Mouse (Mus musculus) MEL (cell line): ENCODE measurements around the gene Grik1. TPM values are rescaled to one million over a fixed set of nuclear protein-coding genes. Genes with fewer than 3 reads are reported as not detected.

Source experiments
- DNase-seq: peaks from one replicate; pipeline ENCODE4 v3.0.0; 2011; ENCODE audit warnings: low read depth, low spot score
- H3K27ac ChIP-seq: 2 replicates; pipeline ENCODE4 v1.5.1; 2012; ENCODE audit warnings: low read depth, mild to moderate bottlenecking, control low read depth, low read length, moderate library complexity; ENCODE audit not compliant: control insufficient read depth
- H3K27me3 ChIP-seq, 2 experiments: fragments of 150-350 bp in 1 of 2; sonication (generic) in 1 of 2; 2 replicates each; pipeline ENCODE4 v1.6.1; 2012; ENCODE audit warnings: low read length in 2 of 2, mild to moderate bottlenecking in 2 of 2, improper control_type of control experiment in 1 of 2, moderate library complexity in 1 of 2; ENCODE audit not compliant: insufficient read depth in 2 of 2, control insufficient read depth in 1 of 2
- H3K36me3 ChIP-seq, 2 experiments: 2 replicates each; pipeline ENCODE4 v1.6.1; 2012 to 2014; ENCODE audit warnings: low read length in 2 of 2, improper control_type of control experiment in 1 of 2, inconsistent platforms in 1 of 2, mild to moderate bottlenecking in 1 of 2; ENCODE audit not compliant: insufficient read depth in 2 of 2, control insufficient read depth in 1 of 2
- H3K4me1 ChIP-seq, 2 experiments: fragments of 150-350 bp in 1 of 2; sonication (generic) in 1 of 2; 2 replicates each; pipeline ENCODE4 v1.6.1; 2012; ENCODE audit warnings: low read length in 2 of 2, improper control_type of control experiment in 1 of 2, mild to moderate bottlenecking in 1 of 2; ENCODE audit not compliant: insufficient read depth in 2 of 2, control insufficient read depth in 1 of 2
- H3K4me3 ChIP-seq, 2 experiments: fragments of 150-350 bp in 1 of 2; sonication (generic) in 1 of 2; 2 replicates each; pipeline ENCODE4 v1.5.1; 2012; ENCODE audit warnings: low read depth in 2 of 2, low read length in 2 of 2, mild to moderate bottlenecking in 2 of 2, moderate library complexity in 2 of 2, control low read depth in 1 of 2, improper control_type of control experiment in 1 of 2; ENCODE audit not compliant: control insufficient read depth in 1 of 2, insufficient read depth in 1 of 2
- H3K79me2 ChIP-seq: 2 replicates; pipeline ENCODE4 v1.6.1; 2012; ENCODE audit warnings: mild to moderate bottlenecking, low read length, moderate library complexity; ENCODE audit not compliant: control insufficient read depth, poor library complexity, insufficient read depth
- H3K9ac ChIP-seq: 2 replicates; pipeline ENCODE4 v1.6.1; 2012; ENCODE audit warnings: low read depth, mild to moderate bottlenecking, control low read depth, low read length, moderate library complexity; ENCODE audit not compliant: control insufficient read depth, poor library complexity, severe bottlenecking
- H3K9me3 ChIP-seq: fragments of 150-350 bp; sonication (generic); replicated peaks from 2 replicates; pipeline ENCODE4 v1.6.1; 2012; ENCODE audit warnings: mild to moderate bottlenecking, low read length, improper control_type of control experiment, moderate library complexity; ENCODE audit not compliant: insufficient read depth
- CHD1 ChIP-seq: IDR thresholded peaks from 2 replicates; pipeline ENCODE4 v1.6.1; 2012; ENCODE audit warnings: low read depth, mild to moderate bottlenecking, inconsistent platforms, low read length, improper control_type of control experiment
- CHD2 ChIP-seq: IDR thresholded peaks from 2 replicates; pipeline ENCODE4 v1.6.1; 2011; ENCODE audit warnings: low read length, improper control_type of control experiment
- ELF1 ChIP-seq: IDR thresholded peaks from 2 replicates; pipeline ENCODE4 v1.6.1; 2014; ENCODE audit warnings: low read depth, mild to moderate bottlenecking, inconsistent platforms, low read length, improper control_type of control experiment, moderate library complexity
- ETS1 ChIP-seq: IDR thresholded peaks from 2 replicates; pipeline ENCODE4 v1.6.1; 2012; ENCODE audit warnings: low read depth, mild to moderate bottlenecking, inconsistent platforms, low read length, improper control_type of control experiment, moderate library complexity
- GABPA ChIP-seq: IDR thresholded peaks from 2 replicates; pipeline ENCODE4 v1.6.1; 2012; ENCODE audit warnings: low read depth, mild to moderate bottlenecking, inconsistent platforms, low read length, improper control_type of control experiment, moderate library complexity
- GATA1 ChIP-seq: IDR thresholded peaks from 2 replicates; pipeline ENCODE4 v1.6.1; 2011; ENCODE audit warnings: low read depth, low read length, improper control_type of control experiment
- HCFC1 ChIP-seq: IDR thresholded peaks from 2 replicates; pipeline ENCODE4 v1.6.1; 2012; ENCODE audit warnings: low read depth, mild to moderate bottlenecking, inconsistent platforms, low read length, improper control_type of control experiment, moderate library complexity
- KAT2A ChIP-seq: conservative IDR thresholded peaks from 2 replicates; pipeline ENCODE4 v1.6.1; 2012; ENCODE audit warnings: low read depth, low read length, improper control_type of control experiment, inconsistent platforms
- MAFK ChIP-seq: IDR thresholded peaks from 2 replicates; pipeline ENCODE4 v1.6.1; 2011; ENCODE audit warnings: low read depth, mild to moderate bottlenecking, low read length, improper control_type of control experiment, borderline replicate concordance
- MAZ ChIP-seq: IDR thresholded peaks from 2 replicates; pipeline ENCODE4 v1.6.1; 2012; ENCODE audit warnings: low read depth, mild to moderate bottlenecking, inconsistent platforms, low read length, improper control_type of control experiment
- MEF2A ChIP-seq: IDR thresholded peaks from 2 replicates; pipeline ENCODE4 v1.6.1; 2014; ENCODE audit warnings: low read depth, mild to moderate bottlenecking, inconsistent platforms, low read length, improper control_type of control experiment; ENCODE audit not compliant: poor library complexity, insufficient replicate concordance, severe bottlenecking; ENCODE audit errors: extremely low read depth
- MXI1 ChIP-seq: IDR thresholded peaks from 2 replicates; pipeline ENCODE4 v1.6.1; 2011; ENCODE audit warnings: mild to moderate bottlenecking, low read depth, low read length, improper control_type of control experiment
- POLR2A ChIP-seq, 2 experiments: IDR thresholded peaks; 2 replicates each; pipeline ENCODE4 v1.6.1; 2011 to 2012; ENCODE audit warnings: low read length in 2 of 2, mild to moderate bottlenecking in 2 of 2, control low read depth in 1 of 2, improper control_type of control experiment in 1 of 2, low read depth in 1 of 2, moderate library complexity in 1 of 2; ENCODE audit not compliant: control insufficient read depth in 1 of 2, insufficient read depth in 1 of 2, poor library complexity in 1 of 2
- RAD21 ChIP-seq: IDR thresholded peaks from 2 replicates; pipeline ENCODE4 v1.6.1; 2011; ENCODE audit warnings: mild to moderate bottlenecking, low read depth, low read length, improper control_type of control experiment
- RCOR1 ChIP-seq: IDR thresholded peaks from 2 replicates; pipeline ENCODE4 v1.6.1; 2012; ENCODE audit warnings: low read depth, mild to moderate bottlenecking, inconsistent platforms, low read length, improper control_type of control experiment
- SMC3 ChIP-seq: IDR thresholded peaks from 2 replicates; pipeline ENCODE4 v1.6.1; 2011; ENCODE audit warnings: low read depth, low read length, improper control_type of control experiment
- TBP ChIP-seq: IDR thresholded peaks from 2 replicates; pipeline ENCODE4 v1.8.0; 2011; ENCODE audit warnings: low read depth, low read length, improper control_type of control experiment
- UBTF ChIP-seq: IDR thresholded peaks from 2 replicates; pipeline ENCODE4 v1.6.1; 2012; ENCODE audit warnings: low read depth, mild to moderate bottlenecking, inconsistent platforms, low read length, improper control_type of control experiment, moderate library complexity, borderline replicate concordance; ENCODE audit not compliant: insufficient read depth
- ZKSCAN1 ChIP-seq: IDR thresholded peaks from 2 replicates; pipeline ENCODE4 v1.6.1; 2012; ENCODE audit warnings: low read depth, mild to moderate bottlenecking, inconsistent platforms, low read length, improper control_type of control experiment, moderate library complexity
- ZMIZ1 ChIP-seq: IDR thresholded peaks from 2 replicates; pipeline ENCODE4 v1.6.1; 2012; ENCODE audit warnings: low read depth, mild to moderate bottlenecking, inconsistent platforms, low read length, improper control_type of control experiment, moderate library complexity
- polyA plus RNA-seq, 2 experiments: library from polyadenylated mRNA; stranded (reverse) in 1 of 2; unstranded in 1 of 2; fragments of >175 nt in 1 of 2; fragments of >200 nt in 1 of 2; gene quantifications; 2 replicates each; pipeline versions ENCODE4 v1.2.1 to v1.2.4; 2012; ENCODE audit warnings: low replicate concordance in 2 of 2, low read depth in 1 of 2; ENCODE audit not compliant: insufficient read length in 2 of 2, insufficient read depth in 1 of 2, missing spikeins in 1 of 2
- total RNA-seq: library from RNA; depleted of rRNA; stranded (reverse); fragments of 300-350 nt; gene quantifications from 2 replicates; pipeline ENCODE4 v1.2.3, GENCODE M21; 2012

Grik1 gene
- total and polyA plus RNA-seq, 3 experiments = not detected

DNA sequence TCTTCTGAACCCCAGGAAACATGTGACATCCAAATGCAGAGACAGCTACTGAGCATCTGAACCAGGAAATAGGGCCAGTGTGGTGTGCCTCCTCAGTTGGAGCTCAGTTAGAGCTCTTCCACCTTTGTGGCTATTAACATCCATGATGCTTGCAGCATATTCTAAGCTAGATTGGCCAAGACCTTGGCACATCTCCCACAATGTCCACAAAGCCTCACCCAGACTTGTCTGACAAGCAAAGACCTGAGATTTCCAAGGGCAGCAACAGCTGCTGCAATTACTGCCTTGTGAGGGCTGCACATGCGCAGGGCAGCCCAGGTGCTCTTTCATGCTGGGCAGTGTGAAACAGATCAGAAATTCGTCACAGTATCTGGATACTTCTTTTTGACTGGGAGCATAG is 37.4 kb downstream of the Grik1 start:
- TF ChIP-seq MAZ (no peak), POLR2A (IDR thresholded peaks at IDR 0.05; ENCODE audit: control insufficient read depth in 1 of 2, insufficient read depth in 1 of 2, low read depth in 1 of 2, low read length in 2 of 2, poor library complexity in 1 of 2) (no peak), ELF1 (no peak), GABPA (no peak), UBTF (no peak), SMC3 (no peak)
- H3K27ac ChIP-seq = no peak overlapping the region
- no peak for DNase-seq
- no peaks in the 10 kb centered on the region for H3K27me3 ChIP-seq
- no peaks in the 10 kb centered on the region for H3K36me3 ChIP-seq
- H3K9me3 ChIP-seq = no peaks in the 10 kb centered on the region
- no peaks in the 10 kb centered on the region for H3K79me2 ChIP-seq
- H3K4me3 ChIP-seq = no peak overlapping the region
- H3K4me1 ChIP-seq = no peaks in the 10 kb centered on the region
- H3K9ac ChIP-seq = no peak overlapping the region

DNA sequence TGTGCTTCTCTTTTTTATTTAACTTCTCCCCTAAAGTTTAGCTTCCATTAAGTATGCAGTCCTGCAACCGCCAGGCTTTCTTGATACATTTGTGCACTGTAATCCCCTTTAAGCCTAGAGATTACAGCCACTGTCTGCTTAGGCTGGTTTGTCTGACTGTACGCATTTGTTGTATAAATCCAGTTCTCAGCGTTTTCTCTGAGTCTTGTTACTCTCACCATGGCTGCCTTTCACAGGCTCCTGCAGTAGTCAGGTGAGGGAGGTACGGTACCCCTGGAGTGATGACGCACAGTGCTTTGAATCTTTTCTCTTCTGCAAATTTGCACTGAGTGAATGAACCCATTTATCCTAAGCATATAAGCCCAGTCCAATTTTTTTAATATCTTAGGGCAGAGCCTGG is 39.0 kb downstream of the Grik1 start:
- no peak overlapping the region for H3K9ac ChIP-seq
- no peaks in the 10 kb centered on the region for H3K36me3 ChIP-seq
- no peaks in the 10 kb centered on the region for H3K27me3 ChIP-seq
- H3K9me3 ChIP-seq = no peaks in the 10 kb centered on the region
- no peak overlapping the region for H3K4me3 ChIP-seq
- DNase-seq = no peak
- H3K27ac ChIP-seq = no peak overlapping the region
- no peaks in the 10 kb centered on the region for H3K79me2 ChIP-seq
- no peaks in the 10 kb centered on the region for H3K4me1 ChIP-seq
- TF ChIP-seq MXI1 (no peak), MEF2A (no peak), ZKSCAN1 (no peak), TBP (no peak), ETS1 (no peak), RCOR1 (no peak), CHD2 (no peak), HCFC1 (no peak), KAT2A (no peak), ZMIZ1 (no peak), SMC3 (no peak), MAFK (no peak), UBTF (no peak), GATA1 (no peak), CHD1 (no peak), ELF1 (no peak), RAD21 (no peak)
